Mouse (Mus musculus) heart, embryonic 16.5 days (tissue): ENCODE results near the gene Rims4. TPM values are rescaled to one million over a fixed set of nuclear protein-coding genes. Genes with fewer than 3 reads are reported as not detected.

ENCODE experiments used
- ATAC-seq: fragments of 200-750 bp; cut with Nextera tagmentation; replicated peaks from 2 replicates; pipeline ENCODE4 v1.8.0; 2017; ENCODE audit warnings: moderate number of reproducible peaks; ENCODE audit not compliant: insufficient read depth, low FRiP score; ENCODE audit errors: extremely low read depth
- H3K27ac ChIP-seq: fragments of 300-500 bp; sonication (generic); 2 replicates; pipeline ENCODE4 v1.5.1; 2014; ENCODE audit warnings: mild to moderate bottlenecking, low read length, control low read depth, moderate library complexity
- H3K27me3 ChIP-seq: fragments of 300-500 bp; sonication (generic); 2 replicates; pipeline ENCODE4 v1.6.1; 2014; ENCODE audit warnings: low read length, mixed read lengths; ENCODE audit not compliant: control insufficient read depth, insufficient read depth
- H3K36me3 ChIP-seq: fragments of 300-500 bp; sonication (generic); 2 replicates; pipeline ENCODE4 v1.6.1; 2014; ENCODE audit not compliant: control insufficient read depth, insufficient read depth
- H3K4me1 ChIP-seq: fragments of 300-500 bp; sonication (generic); 2 replicates; pipeline ENCODE4 v1.6.1; 2014; ENCODE audit warnings: low read length, mixed read lengths; ENCODE audit not compliant: control insufficient read depth, insufficient read depth
- H3K4me2 ChIP-seq: fragments of 300-500 bp; sonication (generic); 2 replicates; pipeline ENCODE4 v1.6.1; 2014; ENCODE audit warnings: low read depth, mild to moderate bottlenecking, control low read depth, low read length
- H3K4me3 ChIP-seq: fragments of 300-500 bp; sonication (generic); 2 replicates; pipeline ENCODE4 v1.5.1; 2014; ENCODE audit warnings: mild to moderate bottlenecking, control low read depth, low read length
- H3K9ac ChIP-seq: fragments of 300-500 bp; sonication (generic); 2 replicates; pipeline ENCODE4 v1.6.1; 2014; ENCODE audit warnings: low read length, control low read depth
- H3K9me3 ChIP-seq: fragments of 300-500 bp; sonication (generic); replicated peaks from 2 replicates; pipeline ENCODE4 v1.6.1; 2016; ENCODE audit warnings: low read length; ENCODE audit not compliant: control insufficient read depth
- WGBS: fragments of 180-500 bp; shearing (Covaris S2); extraction: QIAGEN DNeasy Blood & Tissue Kit; methylation state at CpG from one replicate; pipeline ENCODE4 v1.1.7; 2014; 5-methylcytosine and 5-hydroxymethylcytosine counted together
- polyA plus RNA-seq: library from polyadenylated mRNA; unstranded; fragments of >200 nt; fragmentation: Nextera tagmentation; extraction: Ambion mirVana; gene quantifications from 2 replicates; pipeline ENCODE4 v1.2.1, GENCODE M21; 2015

The Rims4 gene
- polyA plus RNA-seq, 1 experiment from 2014 or later = 0.12 TPM

DNA sequence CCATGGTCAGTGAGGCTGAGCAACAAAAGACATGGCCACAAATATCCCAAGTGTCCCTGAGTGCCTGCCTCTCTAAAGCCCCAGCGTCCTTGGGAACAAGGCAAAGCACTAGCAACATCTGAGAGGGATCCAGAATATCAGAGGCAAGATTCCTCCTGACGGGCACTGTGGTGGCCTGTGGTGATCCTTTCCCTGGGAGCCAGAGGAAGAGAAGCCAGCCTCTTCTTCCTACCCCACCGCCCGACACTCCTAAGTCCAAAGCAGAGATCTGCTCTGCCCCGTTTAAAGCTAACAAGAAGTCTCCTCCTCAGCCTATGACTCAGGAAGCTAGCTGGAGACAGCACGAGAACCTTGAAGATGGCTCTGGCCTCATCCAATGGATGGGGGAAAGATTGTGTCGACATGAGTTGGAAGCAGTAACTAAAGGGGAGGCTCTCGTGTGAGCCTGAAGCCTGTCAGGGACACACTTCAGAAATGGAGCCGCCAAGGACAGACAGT, 3.1 kb downstream of the Rims4 start:
- Histone ChIP-seq H3K9ac (no peak overlapping the region), H3K4me2 (no peak overlapping the region), H3K36me3 (no peaks in the 10 kb centered on the region), H3K4me3 (no peak overlapping the region), H3K27ac (no peak overlapping the region), H3K4me1 (peaks cover 11% of the 10 kb centered on the region), H3K27me3 (peaks cover 74% of the 10 kb centered on the region), H3K9me3 (no peaks in the 10 kb centered on the region)
- ATAC-seq = no peak
- whole genome bisulfite sequencing = 47% methylated on average over 9 of the region's 9 CpGs

DNA sequence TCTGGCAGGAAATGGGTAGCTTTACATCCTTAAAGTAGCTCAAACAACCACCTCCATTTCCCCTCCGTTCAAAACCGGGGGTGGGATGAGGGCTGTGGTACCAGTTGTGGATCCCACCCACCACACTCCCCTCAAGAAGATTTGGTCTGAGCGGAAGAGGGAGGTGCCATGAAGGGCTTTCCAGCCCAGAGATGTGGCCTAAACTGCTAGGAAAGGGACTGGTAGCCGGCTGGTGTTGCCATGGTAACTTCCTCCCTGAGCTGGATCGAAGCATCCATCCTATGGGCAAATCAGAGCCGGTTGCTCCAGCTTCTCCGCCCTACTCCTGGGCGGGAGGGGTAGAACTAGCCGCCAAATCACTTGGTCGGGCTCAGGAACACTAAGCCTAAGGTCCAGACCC, 4.4 kb downstream of the Rims4 start:
- Histone ChIP-seq H3K4me2 (no peak overlapping the region), H3K27me3 (peaks cover 71% of the 10 kb centered on the region), H3K4me3 (no peak overlapping the region), H3K36me3 (no peaks in the 10 kb centered on the region), H3K9ac (no peak overlapping the region), H3K4me1 (peaks cover 11% of the 10 kb centered on the region), H3K27ac (no peak overlapping the region), H3K9me3 (no peaks in the 10 kb centered on the region)
- 23% methylated on average over 10 of the region's 10 CpGs for WGBS
- no peak for ATAC-seq

DNA sequence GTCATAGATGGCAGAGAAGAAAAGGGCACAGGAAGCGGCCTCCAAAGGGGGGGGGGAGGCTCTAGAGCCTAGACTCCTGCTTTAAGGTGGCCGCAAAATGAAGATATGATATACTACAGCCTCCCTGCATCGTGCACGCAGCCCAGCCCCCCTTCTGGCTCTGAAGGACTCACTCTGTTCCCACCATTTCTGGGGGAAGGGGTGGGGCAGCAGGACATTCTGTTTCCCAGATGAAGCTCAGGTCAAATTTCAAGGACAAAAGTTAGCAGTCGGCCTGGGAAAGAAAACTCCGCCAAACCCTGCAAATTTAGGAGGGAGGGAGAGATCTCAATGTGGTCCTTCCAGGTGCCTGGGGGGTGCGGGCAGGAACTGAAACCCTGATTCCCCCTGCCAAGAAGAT, 4.8 kb downstream of the Rims4 start:
- Histone ChIP-seq H3K4me1 (peaks cover 11% of the 10 kb centered on the region), H3K4me3 (no peak overlapping the region), H3K36me3 (no peaks in the 10 kb centered on the region), H3K9me3 (no peaks in the 10 kb centered on the region), H3K9ac (no peak overlapping the region), H3K4me2 (no peak overlapping the region), H3K27ac (no peak overlapping the region), H3K27me3 (peaks cover 69% of the 10 kb centered on the region)
- no peak for ATAC-seq
- 42% methylated on average over 7 of the region's 7 CpGs for WGBS

DNA sequence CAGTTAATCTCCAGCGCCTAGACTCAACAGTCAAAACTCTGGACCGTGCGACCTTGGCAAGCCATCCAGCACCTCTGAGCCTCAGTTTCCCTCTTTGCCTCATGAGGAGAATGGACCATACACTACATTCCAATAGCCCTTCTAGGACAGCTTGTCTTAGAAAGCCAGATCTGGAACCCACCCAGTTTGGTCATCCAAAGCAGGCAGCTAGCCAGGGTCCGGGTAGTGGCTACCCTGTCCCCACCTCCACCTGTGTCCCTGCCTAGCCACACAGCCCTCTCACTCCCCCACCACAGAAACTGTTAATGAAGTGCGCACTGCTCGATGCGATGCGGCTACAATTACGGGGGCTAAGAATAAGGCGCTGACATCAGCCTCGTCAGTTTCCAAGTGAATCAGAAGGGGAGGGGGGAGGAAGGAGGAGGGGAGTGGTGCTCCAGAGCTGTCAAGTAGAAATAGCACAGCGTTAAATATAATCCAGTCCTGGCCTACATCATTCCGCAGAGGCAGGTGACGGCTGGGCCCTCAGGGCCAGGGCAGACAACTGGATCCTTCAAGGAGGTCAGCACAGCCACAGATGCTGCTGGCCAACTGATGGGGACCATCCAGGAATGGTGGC, 6.5 kb downstream of the Rims4 start:
- Histone ChIP-seq H3K4me1 (peaks cover 8% of the 10 kb centered on the region), H3K9ac (no peak overlapping the region), H3K4me2 (peak overlapping the region; percentile 25), H3K27ac (no peak overlapping the region), H3K4me3 (no peak overlapping the region), H3K36me3 (no peaks in the 10 kb centered on the region), H3K27me3 (peaks cover 54% of the 10 kb centered on the region), H3K9me3 (no peaks in the 10 kb centered on the region)
- 39% methylated on average over 14 of the region's 14 CpGs for WGBS
- ATAC-seq = peak; percentile 75

DNA sequence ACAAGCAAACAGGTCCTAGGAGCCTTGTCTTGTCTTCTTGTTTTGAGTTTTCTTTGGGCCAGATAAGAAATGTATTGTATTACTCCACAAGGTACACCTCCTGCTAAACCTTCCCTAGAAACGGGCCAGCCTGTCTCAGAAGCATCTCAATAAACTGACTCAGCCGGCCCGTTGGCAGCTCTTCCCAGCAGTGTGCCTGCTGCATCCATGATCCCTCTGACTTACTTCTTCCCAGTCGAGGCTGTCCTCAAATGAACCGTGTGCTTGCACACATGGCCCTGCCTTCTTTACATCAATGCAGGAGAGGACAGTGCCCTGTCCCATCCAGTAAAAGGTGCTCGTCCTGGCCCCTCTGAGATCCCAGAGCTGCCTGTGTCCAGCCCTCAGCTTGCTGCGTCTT, 8.9 kb downstream of the Rims4 start:
- no peak overlapping the region for H3K4me3 ChIP-seq
- H3K27me3 ChIP-seq = peaks cover 39% of the 10 kb centered on the region
- 79% methylated on average over 7 of the region's 7 CpGs for WGBS
- no peak overlapping the region for H3K9ac ChIP-seq
- no peaks in the 10 kb centered on the region for H3K9me3 ChIP-seq
- peaks cover 8% of the 10 kb centered on the region for H3K4me1 ChIP-seq
- ATAC-seq = no peak
- no peak overlapping the region for H3K4me2 ChIP-seq
- H3K27ac ChIP-seq = no peak overlapping the region
- no peaks in the 10 kb centered on the region for H3K36me3 ChIP-seq

DNA sequence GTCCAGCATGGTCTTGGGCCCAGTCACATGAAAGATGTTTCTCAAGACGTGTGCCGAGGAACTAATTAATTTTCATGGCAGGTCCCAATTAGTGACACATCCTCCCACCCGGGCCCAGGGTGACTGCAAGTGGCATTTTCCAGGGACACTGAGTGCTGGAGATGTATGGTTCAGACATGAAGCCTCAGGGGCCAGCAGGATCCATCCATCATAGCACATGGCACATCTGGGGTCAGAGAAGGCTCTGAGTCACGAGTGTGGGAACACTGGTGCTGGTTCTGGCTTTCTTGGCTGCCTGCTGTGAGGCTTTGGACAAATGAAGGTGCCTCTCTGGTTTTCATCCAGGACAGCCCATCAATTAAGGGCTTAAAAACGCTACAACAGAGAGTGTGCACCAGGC, 11.4 kb downstream of the Rims4 start:
- WGBS = 52% methylated on average over 5 of the region's 5 CpGs
- H3K4me3 ChIP-seq = no peak overlapping the region
- H3K36me3 ChIP-seq = no peaks in the 10 kb centered on the region
- H3K9me3 ChIP-seq = no peaks in the 10 kb centered on the region
- no peak for ATAC-seq
- no peak overlapping the region for H3K27ac ChIP-seq
- peaks cover 3% of the 10 kb centered on the region for H3K4me1 ChIP-seq
- no peak overlapping the region for H3K9ac ChIP-seq
- peaks cover 22% of the 10 kb centered on the region for H3K27me3 ChIP-seq
- no peak overlapping the region for H3K4me2 ChIP-seq

DNA sequence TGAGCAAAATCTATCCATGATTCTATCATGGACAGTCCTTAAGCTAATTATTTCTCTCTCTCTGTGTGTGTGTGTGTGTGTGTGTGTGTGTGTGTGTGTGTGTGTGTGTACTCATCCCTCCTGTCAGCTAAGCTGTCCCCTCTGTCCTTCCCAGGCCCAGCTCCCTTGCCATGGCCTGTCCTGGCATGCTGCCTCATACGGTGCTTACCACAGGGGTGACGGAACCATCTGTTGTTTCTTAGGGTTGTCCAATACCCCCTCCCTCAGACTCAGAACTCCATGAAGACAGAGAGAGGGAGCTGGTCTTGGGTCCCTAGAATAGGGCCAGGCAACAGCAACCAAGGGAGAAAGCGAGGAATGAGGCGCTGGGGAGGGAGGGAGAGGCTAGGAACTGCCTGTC, 14.2 kb downstream of the Rims4 start:
- Histone ChIP-seq H3K4me1 (peaks cover 6% of the 10 kb centered on the region; the same call in 1 of the 2 replicates), H3K27ac (no peak overlapping the region), H3K36me3 (no peaks in the 10 kb centered on the region), H3K4me2 (no peak overlapping the region), H3K4me3 (no peak overlapping the region), H3K9me3 (no peaks in the 10 kb centered on the region), H3K9ac (no peak overlapping the region), H3K27me3 (peaks cover 6% of the 10 kb centered on the region; the same call in 1 of the 2 replicates)
- no peak for ATAC-seq
- WGBS = 62% methylated on average over 4 of the region's 4 CpGs

DNA sequence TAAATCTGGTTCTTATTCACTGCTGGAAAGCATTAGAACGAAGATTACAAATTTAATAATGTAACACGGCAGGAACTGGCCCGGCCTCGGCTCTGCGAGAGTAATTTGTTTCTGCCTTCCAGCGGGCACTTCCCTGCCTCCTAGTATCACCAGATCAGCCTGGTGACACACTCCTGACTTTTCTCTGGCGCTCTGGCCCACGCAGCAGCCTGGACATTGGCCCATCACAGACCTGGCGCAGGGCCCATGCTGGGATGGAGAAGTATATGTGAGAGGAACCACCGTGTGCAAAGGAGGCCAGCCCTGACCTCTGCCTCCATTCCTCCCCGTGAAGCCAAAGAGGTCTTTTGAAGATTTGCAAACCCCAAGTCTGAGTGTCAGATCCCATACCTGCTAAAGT, 15.0 kb downstream of the Rims4 start:
- H3K4me1 ChIP-seq = peaks cover 6% of the 10 kb centered on the region; the same call in 1 of the 2 replicates
- H3K9ac ChIP-seq = no peak overlapping the region
- no peaks in the 10 kb centered on the region for H3K9me3 ChIP-seq
- H3K27me3 ChIP-seq = peaks cover 3% of the 10 kb centered on the region; the same call in 1 of the 2 replicates
- WGBS = 58% methylated on average over 11 of the region's 11 CpGs
- no peak overlapping the region for H3K27ac ChIP-seq
- H3K4me2 ChIP-seq = no peak overlapping the region
- H3K4me3 ChIP-seq = no peak overlapping the region
- H3K36me3 ChIP-seq = no peaks in the 10 kb centered on the region
- ATAC-seq = no peak; the same call in 1 of the 2 replicates

DNA sequence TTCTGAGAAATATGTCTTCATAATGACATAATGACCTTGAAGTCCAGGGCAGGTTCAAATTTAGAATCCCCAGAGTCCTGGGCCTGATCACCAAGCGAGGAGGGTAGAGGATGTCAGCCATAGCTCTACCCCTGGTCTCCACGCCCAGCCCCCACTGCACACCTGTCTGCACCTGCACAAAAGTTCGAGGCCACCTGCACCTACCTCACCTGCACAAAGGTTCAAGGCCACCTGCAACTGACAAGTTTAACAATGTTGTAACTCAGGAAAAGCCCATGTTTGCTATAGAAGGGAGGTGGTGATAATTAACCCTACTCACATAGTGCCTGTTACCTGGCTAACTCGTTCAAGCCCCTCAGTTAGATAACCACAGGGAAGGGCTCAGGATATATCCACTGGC, 16.0 kb downstream of the Rims4 start:
- ATAC-seq = no peak
- Histone ChIP-seq H3K27me3 (no peaks in the 10 kb centered on the region; the same call in none of the 2 replicates), H3K27ac (no peak overlapping the region), H3K4me1 (peaks cover 6% of the 10 kb centered on the region; the same call in 1 of the 2 replicates), H3K4me2 (no peak overlapping the region), H3K36me3 (no peaks in the 10 kb centered on the region), H3K9me3 (no peaks in the 10 kb centered on the region), H3K9ac (no peak overlapping the region), H3K4me3 (no peak overlapping the region)
- 68% methylated on average over 4 of the region's 4 CpGs for WGBS
